Mouse (Mus musculus): ENCODE results near the gene Igfbp3. TPM values are rescaled to one million over a fixed set of nuclear protein-coding genes. Genes with fewer than 3 reads are reported as not detected.

Gene Igfbp3
- polyA plus RNA-seq, 2 experiments, result 214 to 277 TPM

DNA sequence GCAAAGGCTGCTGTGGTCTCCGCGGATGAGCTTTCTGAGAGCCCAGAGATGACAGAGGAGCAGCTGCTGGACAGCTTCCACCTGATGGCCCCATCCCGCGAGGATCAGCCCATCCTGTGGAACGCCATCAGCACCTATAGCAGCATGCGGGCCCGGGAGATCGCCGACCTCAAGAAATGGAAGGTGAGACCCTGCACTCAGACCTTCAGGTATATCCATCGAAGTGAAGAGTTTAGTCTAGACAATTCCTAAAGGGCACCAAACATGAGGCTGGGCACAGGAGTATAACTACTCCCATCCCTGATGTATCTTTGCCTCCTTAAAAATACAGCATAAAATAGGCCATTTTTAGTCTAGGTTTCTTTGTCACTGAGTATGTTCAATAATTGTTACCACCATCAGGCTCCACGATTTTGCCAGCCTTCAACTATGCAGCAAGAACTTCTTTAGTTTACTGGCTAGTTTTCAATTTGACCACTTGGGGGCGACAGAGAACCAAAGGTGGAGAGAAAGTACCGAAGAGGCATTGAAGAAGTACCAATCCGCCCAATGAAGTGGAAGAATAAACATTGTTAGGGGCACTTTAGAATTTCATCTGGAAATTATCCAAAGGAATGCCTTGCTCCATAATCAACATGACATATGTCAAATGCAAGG is 13.9 kb downstream of the Igfbp3 start:
- Histone ChIP-seq H3K4me3 (replicated peaks; ENCODE audit: low read length) (no peak overlapping the region), H3K9ac (ENCODE audit: low read depth, low read length, severe bottlenecking) (no peak overlapping the region), H3K4me1 (ENCODE audit: control insufficient read depth, insufficient read depth, low read length) (no peaks in the 10 kb centered on the region), H3K27me3 (ENCODE audit: control insufficient read depth, insufficient read depth, low read length) (no peaks in the 10 kb centered on the region), H3K27ac (replicated peaks; ENCODE audit: low read depth, low read length) (no peak overlapping the region), H3K9me3 (ENCODE audit: control insufficient read depth, low read length) (no peaks in the 10 kb centered on the region), H3K4me2 (replicated peaks; ENCODE audit: low read depth, low read length, severe bottlenecking) (no peak overlapping the region), H3K36me3 (ENCODE audit: control insufficient read depth, insufficient read depth, low read length) (no peaks in the 10 kb centered on the region)
- 54% methylated on average over 14 of the region's 14 CpGs for WGBS
- no peak for TF ChIP-seq POLR2A (IDR thresholded peaks at IDR 0.05; ENCODE audit: borderline replicate concordance, extremely low read depth, insufficient read depth, insufficient read length)
- ATAC-seq (ENCODE audit: low FRiP score, low read depth), result no peak
- peak; percentile 78 for DNase-seq (ENCODE audit: low spot score)

DNA sequence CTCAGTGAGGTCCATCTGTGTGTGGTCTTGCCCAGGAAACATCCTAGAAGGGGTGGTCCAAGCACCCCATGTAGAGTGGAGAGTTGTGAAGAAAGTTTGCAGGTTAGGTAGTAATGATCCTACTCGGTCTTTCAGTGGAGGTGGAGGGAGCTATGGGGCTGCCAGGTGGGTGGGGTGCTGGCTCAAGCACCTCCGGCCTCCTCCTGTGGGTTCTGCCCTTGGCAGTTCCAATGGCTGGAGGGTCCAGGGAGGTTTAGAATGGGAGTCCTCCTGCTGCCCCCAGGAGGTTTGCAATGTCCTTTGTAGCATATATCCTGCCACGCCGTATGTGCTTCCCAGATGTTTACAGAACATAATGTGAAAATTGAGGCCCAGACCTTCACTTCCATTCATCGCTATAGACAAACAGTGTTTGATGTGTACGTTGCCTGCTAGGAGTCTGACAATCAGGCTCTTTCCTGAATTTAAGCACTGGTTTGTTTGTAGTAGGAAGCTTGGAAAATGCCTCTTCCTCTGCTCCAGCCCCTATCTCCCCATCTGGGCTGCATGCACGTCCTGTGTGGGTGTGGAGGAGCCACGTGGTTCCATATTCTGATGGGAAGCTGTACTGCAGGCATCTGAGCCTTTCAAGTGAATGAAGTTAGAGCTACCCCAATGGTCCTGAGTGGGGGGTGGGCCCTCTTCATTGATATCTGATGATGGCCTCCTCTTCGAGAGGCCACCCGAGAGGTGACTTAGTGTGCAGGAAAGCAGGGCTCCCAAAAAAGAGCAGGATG is 15.1 kb downstream of the Igfbp3 start:
- Histone ChIP-seq H3K9ac (ENCODE audit: low read depth, low read length, severe bottlenecking) (no peak overlapping the region), H3K36me3 (ENCODE audit: control insufficient read depth, insufficient read depth, low read length) (no peaks in the 10 kb centered on the region), H3K27me3 (ENCODE audit: control insufficient read depth, insufficient read depth, low read length) (no peaks in the 10 kb centered on the region), H3K9me3 (ENCODE audit: control insufficient read depth, low read length) (no peaks in the 10 kb centered on the region), H3K4me1 (ENCODE audit: control insufficient read depth, insufficient read depth, low read length) (no peaks in the 10 kb centered on the region), H3K4me2 (replicated peaks; ENCODE audit: low read depth, low read length, severe bottlenecking) (no peak overlapping the region), H3K4me3 (replicated peaks; ENCODE audit: low read length) (no peak overlapping the region), H3K27ac (replicated peaks; ENCODE audit: low read depth, low read length) (no peak overlapping the region)
- TF ChIP-seq POLR2A (IDR thresholded peaks at IDR 0.05; ENCODE audit: borderline replicate concordance, extremely low read depth, insufficient read depth, insufficient read length), result no peak
- ATAC-seq (ENCODE audit: low FRiP score, low read depth) (no peak), DNase-seq (ENCODE audit: low spot score) (no peak)
- 80% methylated on average over 10 of the region's 10 CpGs for WGBS

DNA sequence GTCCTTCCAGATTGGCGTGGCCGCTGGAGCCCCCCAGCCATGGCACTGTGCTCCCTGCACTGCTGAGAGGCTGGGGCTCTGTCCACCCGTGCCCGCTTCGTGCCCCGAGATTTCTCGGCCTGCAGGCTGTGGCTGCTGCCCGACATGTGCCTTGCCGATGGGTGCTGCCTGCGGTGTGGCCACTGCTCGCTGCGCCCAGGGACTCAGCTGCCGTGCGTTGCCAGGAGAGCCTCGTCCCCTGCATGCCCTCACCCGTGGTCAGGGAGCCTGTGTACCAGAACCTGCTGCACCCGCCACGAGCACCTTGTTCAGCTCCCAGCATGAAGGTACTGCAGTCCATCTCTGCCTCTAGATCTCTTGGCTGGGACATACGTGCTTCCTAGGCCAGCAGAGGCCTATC is 15.7 kb downstream of the Igfbp3 start:
- ATAC-seq (ENCODE audit: low FRiP score, low read depth), result no peak
- H3K4me1 ChIP-seq (ENCODE audit: control insufficient read depth, insufficient read depth, low read length), result no peaks in the 10 kb centered on the region
- H3K9ac ChIP-seq (ENCODE audit: low read depth, low read length, severe bottlenecking), result no peak overlapping the region
- DNase-seq (ENCODE audit: low spot score), result no peak
- WGBS, result 84% methylated on average over 19 of the region's 19 CpGs
- no peaks in the 10 kb centered on the region for H3K36me3 ChIP-seq (ENCODE audit: control insufficient read depth, insufficient read depth, low read length)
- no peak overlapping the region for H3K27ac ChIP-seq (replicated peaks; ENCODE audit: low read depth, low read length)
- H3K4me2 ChIP-seq (replicated peaks; ENCODE audit: low read depth, low read length, severe bottlenecking), result no peak overlapping the region
- no peak overlapping the region for H3K4me3 ChIP-seq (replicated peaks; ENCODE audit: low read length)
- TF ChIP-seq POLR2A (IDR thresholded peaks at IDR 0.05; ENCODE audit: borderline replicate concordance, extremely low read depth, insufficient read depth, insufficient read length), result no peak
- no peaks in the 10 kb centered on the region for H3K27me3 ChIP-seq (ENCODE audit: control insufficient read depth, insufficient read depth, low read length)
- H3K9me3 ChIP-seq (ENCODE audit: control insufficient read depth, low read length), result no peaks in the 10 kb centered on the region

DNA sequence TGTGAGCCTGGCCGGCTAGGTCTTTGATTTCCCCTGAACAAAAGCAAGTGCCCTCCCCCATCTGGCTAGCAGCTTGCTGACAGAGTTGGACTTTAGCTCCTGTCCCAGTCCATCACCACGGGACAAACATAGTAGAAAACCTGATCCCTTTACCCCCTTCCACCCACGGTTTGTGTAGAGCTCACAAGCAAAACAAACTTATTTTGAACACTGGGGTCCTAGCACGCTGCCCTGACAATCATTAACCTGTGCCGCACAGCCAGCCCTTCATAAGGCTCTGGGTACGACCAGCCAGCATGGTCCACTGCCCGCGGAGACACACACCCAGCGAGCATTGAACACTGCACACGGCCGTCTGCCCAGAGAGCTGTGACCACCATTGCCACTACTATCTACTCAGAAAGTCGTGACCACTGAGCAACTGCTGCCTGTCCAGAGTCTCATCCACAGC is 16.2 kb downstream of the Igfbp3 start, which contains the start of gene Igfbp1:
TSS of gene Igfbp1 (plus strand) at position 292 of the 451 bp plus-strand sequence.
- TF ChIP-seq POLR2A (IDR thresholded peaks at IDR 0.05; ENCODE audit: borderline replicate concordance, extremely low read depth, insufficient read depth, insufficient read length), result no peak
- no peaks in the 10 kb centered on the region for H3K27me3 ChIP-seq (ENCODE audit: control insufficient read depth, insufficient read depth, low read length)
- H3K27ac ChIP-seq (replicated peaks; ENCODE audit: low read depth, low read length), result no peak within 1 kb of the TSS
- no peak within 1 kb of the TSS for H3K4me2 ChIP-seq (replicated peaks; ENCODE audit: low read depth, low read length, severe bottlenecking)
- DNase-seq (ENCODE audit: low spot score) (no peak), ATAC-seq (ENCODE audit: low FRiP score, low read depth) (no peak)
- H3K4me1 ChIP-seq (ENCODE audit: control insufficient read depth, insufficient read depth, low read length), result no peaks in the 10 kb centered on the region
- no peak within 1 kb of the TSS for H3K4me3 ChIP-seq (replicated peaks; ENCODE audit: low read length)
- H3K9ac ChIP-seq (ENCODE audit: low read depth, low read length, severe bottlenecking), result no peak within 1 kb of the TSS
- 70% methylated on average over 12 of the region's 12 CpGs for WGBS
- H3K9me3 ChIP-seq (ENCODE audit: control insufficient read depth, low read length), result no peaks in the 10 kb centered on the region
- H3K36me3 ChIP-seq (ENCODE audit: control insufficient read depth, insufficient read depth, low read length), result no peaks in the 10 kb centered on the region

DNA sequence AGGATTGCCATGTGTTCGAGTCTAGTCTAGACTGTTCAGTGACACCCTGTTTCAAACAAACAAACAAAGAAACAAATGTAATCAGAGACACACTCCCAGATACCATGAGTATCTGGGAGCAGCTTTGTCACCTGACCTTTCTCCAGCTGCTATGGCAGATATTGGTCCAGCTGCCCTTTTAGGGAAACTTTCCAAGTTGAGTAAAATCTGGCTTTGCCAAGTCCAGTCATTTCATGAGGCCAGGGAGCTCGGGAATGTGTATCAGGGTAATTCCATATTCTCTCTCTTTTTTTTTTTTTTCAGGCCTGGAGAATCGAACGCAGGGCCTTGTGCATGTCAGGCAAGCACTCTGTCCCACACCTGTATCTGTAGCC is 18.4 kb downstream of the Igfbp3 start:
- Histone ChIP-seq H3K27ac (replicated peaks; ENCODE audit: low read depth, low read length) (no peak overlapping the region), H3K9ac (ENCODE audit: low read depth, low read length, severe bottlenecking) (no peak overlapping the region), H3K36me3 (ENCODE audit: control insufficient read depth, insufficient read depth, low read length) (no peaks in the 10 kb centered on the region), H3K27me3 (ENCODE audit: control insufficient read depth, insufficient read depth, low read length) (no peaks in the 10 kb centered on the region), H3K9me3 (ENCODE audit: control insufficient read depth, low read length) (no peaks in the 10 kb centered on the region), H3K4me3 (replicated peaks; ENCODE audit: low read length) (no peak overlapping the region), H3K4me1 (ENCODE audit: control insufficient read depth, insufficient read depth, low read length) (no peaks in the 10 kb centered on the region), H3K4me2 (replicated peaks; ENCODE audit: low read depth, low read length, severe bottlenecking) (no peak overlapping the region)
- WGBS, result 78% methylated on average over 4 of the region's 4 CpGs
- DNase-seq (ENCODE audit: low spot score) (no peak), ATAC-seq (ENCODE audit: low FRiP score, low read depth) (no peak)
- TF ChIP-seq POLR2A (IDR thresholded peaks at IDR 0.05; ENCODE audit: borderline replicate concordance, extremely low read depth, insufficient read depth, insufficient read length), result no peak
